Mouse (Mus musculus) CH12.LX (cell line): Measurements from ENCODE around the gene Rexo1. TPM values are rescaled to one million over a fixed set of nuclear protein-coding genes. Genes with fewer than 3 reads are reported as not detected.
A peak's percentile ranks its signal among the peaks of the same experiment; 100 is the strongest.

ENCODE experiments used
- DNase-seq: peaks from one replicate; pipeline ENCODE4 v3.0.0-alpha.2; 2013; ENCODE audit errors: extremely low read depth
- H3K27ac ChIP-seq: 2 replicates; pipeline ENCODE4 v1.5.1; 2012; ENCODE audit warnings: low read depth, mild to moderate bottlenecking, control low read depth, moderate library complexity; ENCODE audit not compliant: insufficient read depth
- H3K27me3 ChIP-seq: replicated peaks from 2 replicates; pipeline ENCODE3; 2012; ENCODE audit warnings: inconsistent platforms
- H3K36me3 ChIP-seq, 2 experiments: replicated peaks in 1 of 2; 2 replicates each; pipeline versions ENCODE3 to v1.6.1; 2012; ENCODE audit warnings: inconsistent platforms in 1 of 2, low read length in 1 of 2, mild to moderate bottlenecking in 1 of 2, mixed read lengths in 1 of 2, moderate library complexity in 1 of 2; ENCODE audit not compliant: control insufficient read depth in 1 of 2, insufficient read depth in 1 of 2
- H3K4me1 ChIP-seq, 2 experiments: 2 replicates each; pipeline ENCODE4 v1.6.1; 2012; ENCODE audit warnings: inconsistent platforms in 1 of 2, moderate library complexity in 1 of 2; ENCODE audit not compliant: insufficient read depth in 2 of 2, control insufficient read depth in 1 of 2
- H3K4me2 ChIP-seq: 2 replicates; pipeline ENCODE4 v1.6.1; 2012; ENCODE audit warnings: low read depth, mild to moderate bottlenecking, control low read depth; ENCODE audit not compliant: poor library complexity, insufficient read depth, severe bottlenecking
- H3K4me3 ChIP-seq, 3 experiments: fragments of 150-350 bp in 1 of 3; sonication (generic) in 1 of 3; replicated peaks in 1 of 3; 2 replicates each; pipeline versions ENCODE3 to v1.5.1; 2011 to 2012; ENCODE audit warnings: low read depth in 2 of 3, low read length in 2 of 3, mild to moderate bottlenecking in 2 of 3, moderate library complexity in 2 of 3, control low read depth in 1 of 3, improper control_type of control experiment in 1 of 3, inconsistent platforms in 1 of 3, mixed read lengths in 1 of 3; ENCODE audit not compliant: poor library complexity in 1 of 3
- H3K79me2 ChIP-seq: replicated peaks from 2 replicates; pipeline ENCODE4 v1.6.1; 2012; ENCODE audit warnings: mild to moderate bottlenecking, moderate library complexity; ENCODE audit not compliant: control insufficient read depth, poor library complexity, insufficient read depth, severe bottlenecking; ENCODE audit errors: extremely low read depth
- H3K9ac ChIP-seq: 2 replicates; pipeline ENCODE4 v1.6.1; 2012; ENCODE audit warnings: low read depth, mild to moderate bottlenecking, control low read depth, moderate library complexity; ENCODE audit not compliant: insufficient read depth
- H3K9me3 ChIP-seq: replicated peaks from 2 replicates; pipeline ENCODE3; 2012; ENCODE audit warnings: low read length, inconsistent platforms, mixed read lengths
- BHLHE40 ChIP-seq: IDR thresholded peaks from 2 replicates; pipeline ENCODE4 v1.6.1; 2011; ENCODE audit warnings: mild to moderate bottlenecking, low read depth, low read length, improper control_type of control experiment
- CHD2 ChIP-seq: IDR thresholded peaks from 2 replicates; pipeline ENCODE4 v1.6.1; 2011; ENCODE audit warnings: low read length, improper control_type of control experiment
- CTCF ChIP-seq, 2 experiments: IDR thresholded peaks in 1 of 2; conservative IDR thresholded peaks in 1 of 2; 2 replicates each; pipeline ENCODE4 v1.5.1; 2011 to 2012; ENCODE audit warnings: low read depth in 2 of 2, low read length in 2 of 2, improper control_type of control experiment in 1 of 2, inconsistent platforms in 1 of 2, mild to moderate bottlenecking in 1 of 2, moderate library complexity in 1 of 2
- E2F4 ChIP-seq: IDR thresholded peaks from 2 replicates; pipeline ENCODE4 v1.6.1; 2011; ENCODE audit warnings: low read depth, low read length, improper control_type of control experiment; ENCODE audit not compliant: insufficient replicate concordance
- ELF1 ChIP-seq: IDR thresholded peaks from 2 replicates; pipeline ENCODE4 v1.6.1; 2014; ENCODE audit warnings: low read depth, mild to moderate bottlenecking, inconsistent platforms, low read length, improper control_type of control experiment
- HCFC1 ChIP-seq: IDR thresholded peaks from 2 replicates; pipeline ENCODE4 v1.6.1; 2012; ENCODE audit warnings: low read depth, mild to moderate bottlenecking, inconsistent platforms, low read length, improper control_type of control experiment
- JUN ChIP-seq: IDR thresholded peaks from 2 replicates; pipeline ENCODE4 v1.6.1; 2011; ENCODE audit warnings: low read depth, mild to moderate bottlenecking, low read length, improper control_type of control experiment, moderate library complexity; ENCODE audit not compliant: insufficient read depth
- JUND ChIP-seq: conservative IDR thresholded peaks from 2 replicates; pipeline ENCODE4 v1.6.1; 2011; ENCODE audit warnings: low read depth, low read length, improper control_type of control experiment
- KAT2A ChIP-seq: IDR thresholded peaks from 2 replicates; pipeline ENCODE4 v1.6.1; 2012; ENCODE audit warnings: low read length, improper control_type of control experiment, inconsistent platforms; ENCODE audit not compliant: insufficient replicate concordance
- MAX ChIP-seq: IDR thresholded peaks from 2 replicates; pipeline ENCODE4 v1.6.1; 2011; ENCODE audit warnings: low read length, improper control_type of control experiment
- MEF2A ChIP-seq: IDR thresholded peaks from 2 replicates; pipeline ENCODE4 v1.6.1; 2014; ENCODE audit warnings: low read depth, mild to moderate bottlenecking, inconsistent platforms, low read length, improper control_type of control experiment, borderline replicate concordance
- MXI1 ChIP-seq: IDR thresholded peaks from 2 replicates; pipeline ENCODE4 v1.6.1; 2011; ENCODE audit warnings: mild to moderate bottlenecking, low read depth, low read length, improper control_type of control experiment
- MYC ChIP-seq: IDR thresholded peaks from 2 replicates; pipeline ENCODE4 v1.6.1; 2011; ENCODE audit warnings: low read depth, mild to moderate bottlenecking, improper control_type of control experiment, low read length
- NELFE ChIP-seq: IDR thresholded peaks from 2 replicates; pipeline ENCODE4 v1.6.1; 2011; ENCODE audit warnings: low read depth, low read length, improper control_type of control experiment
- NRF1 ChIP-seq: IDR thresholded peaks from 2 replicates; pipeline ENCODE4 v1.6.1; 2014; ENCODE audit warnings: low read depth, mild to moderate bottlenecking, inconsistent platforms, low read length, improper control_type of control experiment, moderate library complexity
- PAX5 ChIP-seq: IDR thresholded peaks from 2 replicates; pipeline ENCODE4 v1.6.1; 2012; ENCODE audit warnings: low read length, inconsistent platforms, mixed read lengths
- POLR2A ChIP-seq: IDR thresholded peaks from 2 replicates; pipeline ENCODE4 v1.6.1; 2011; ENCODE audit warnings: low read depth, mild to moderate bottlenecking, improper control_type of control experiment, low read length
- RAD21 ChIP-seq: IDR thresholded peaks from 2 replicates; pipeline ENCODE4 v1.6.1; 2011; ENCODE audit warnings: low read depth, mild to moderate bottlenecking, low read length, improper control_type of control experiment, moderate library complexity
- RCOR1 ChIP-seq: conservative IDR thresholded peaks from 2 replicates; pipeline ENCODE4 v1.6.1; 2012; ENCODE audit warnings: low read depth, mild to moderate bottlenecking, inconsistent platforms, low read length, improper control_type of control experiment
- SIN3A ChIP-seq: IDR thresholded peaks from 2 replicates; pipeline ENCODE4 v1.6.1; 2012; ENCODE audit warnings: low read length, improper control_type of control experiment, inconsistent platforms
- SMC3 ChIP-seq: IDR thresholded peaks from 2 replicates; pipeline ENCODE4 v1.6.1; 2011; ENCODE audit warnings: low read depth, low read length, improper control_type of control experiment
- TBP ChIP-seq: conservative IDR thresholded peaks from 2 replicates; pipeline ENCODE4 v1.6.1; 2011; ENCODE audit warnings: low read depth, low read length, improper control_type of control experiment
- TCF12 ChIP-seq: IDR thresholded peaks from 2 replicates; pipeline ENCODE4 v1.6.1; 2014; ENCODE audit warnings: low read depth, mild to moderate bottlenecking, inconsistent platforms, low read length, improper control_type of control experiment
- UBTF ChIP-seq: IDR thresholded peaks from 2 replicates; pipeline ENCODE4 v1.6.1; 2012; ENCODE audit warnings: low read depth, mild to moderate bottlenecking, inconsistent platforms, low read length, improper control_type of control experiment, moderate library complexity
- ZC3H11A ChIP-seq: IDR thresholded peaks from 2 replicates; pipeline ENCODE4 v1.6.1; 2012; ENCODE audit warnings: low read depth, mild to moderate bottlenecking, inconsistent platforms, low read length, improper control_type of control experiment
- ZMIZ1 ChIP-seq: IDR thresholded peaks from 2 replicates; pipeline ENCODE4 v1.6.1; 2012; ENCODE audit warnings: low read depth, mild to moderate bottlenecking, inconsistent platforms, low read length, improper control_type of control experiment
- dilution Hi-C: fragments of 300-500 bp; cut with MboI; formaldehyde crosslinking; loops from 2 replicates; pipeline ENCODE4 v1.14.3; 2020; ENCODE audit warnings: low sequenced_read_pairs; ENCODE audit not compliant: extremely low pct_unique_long_range_greater_than_20kb, extremely low pct_ligation_motif_present
- in situ Hi-C: fragments of 300-500 bp; cut with MboI; formaldehyde crosslinking; loops from 3 replicates; pipeline ENCODE4 v1.14.3; 2019; ENCODE audit warnings: low sequenced_read_pairs, low pct_ligation_motif_present, low pct_unique_long_range_greater_than_20kb, mixed read lengths
- polyA plus RNA-seq: library from polyadenylated mRNA; unstranded; fragments of >175 nt; gene quantifications from 2 replicates; pipeline ENCODE4 v1.2.1, GENCODE M21; 2012; ENCODE audit warnings: low read depth; ENCODE audit not compliant: insufficient read length
- total RNA-seq, 2 experiments: library from RNA; depleted of rRNA; stranded (reverse); fragments of 300-350 nt in 1 of 2; fragments of >200 nt in 1 of 2; gene quantifications; 2 replicates each; pipeline ENCODE4 v1.2.3; 2012 to 2014

Gene Rexo1
- total RNA-seq (2012; rRNA removed) (16.5 and 17.7 TPM in 2 replicates), total RNA-seq (2014; rRNA removed) (6.3 and 7.0 TPM in 2 replicates), polyA plus RNA-seq (31.6 and 41.9 TPM in 2 replicates)

DNA sequence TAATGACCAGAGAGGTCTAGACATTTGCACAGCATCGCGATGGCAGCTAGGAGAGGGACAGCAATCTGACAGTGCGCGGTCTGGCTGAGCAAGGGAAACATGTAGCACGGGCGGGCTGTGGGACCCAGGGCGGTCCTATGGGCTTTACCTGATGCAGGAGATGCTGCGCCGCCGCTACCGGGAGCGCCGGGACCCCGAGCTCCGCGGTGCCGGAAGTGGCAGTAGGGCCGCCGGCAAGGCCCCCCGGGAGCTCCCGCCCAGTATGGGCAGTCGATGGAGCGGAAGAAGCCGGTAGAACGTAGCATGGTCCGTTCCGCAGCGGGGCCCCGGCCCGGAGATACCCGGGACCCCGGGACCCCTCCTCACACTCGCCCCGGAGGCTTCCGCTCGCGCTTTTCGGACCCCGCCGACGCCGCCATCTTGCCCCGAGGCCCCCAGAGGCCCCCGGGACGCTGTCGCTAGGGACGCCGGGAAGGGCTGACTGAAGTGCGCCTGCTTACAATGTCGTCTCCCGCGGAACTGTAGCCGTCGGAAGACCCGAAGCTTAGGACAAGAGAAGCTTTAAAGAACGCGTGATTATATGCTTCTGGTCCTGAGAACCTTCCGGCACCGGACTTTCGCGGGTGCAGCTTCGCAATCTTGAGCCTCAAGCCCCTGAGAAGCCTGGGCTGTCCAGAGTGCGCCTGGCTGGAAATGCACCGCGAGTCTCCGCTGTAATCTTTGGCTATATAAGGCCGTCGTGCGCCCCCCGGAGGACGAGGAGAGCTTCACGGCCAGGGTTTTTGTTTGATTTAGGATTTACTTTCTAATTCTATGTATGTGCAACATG is at the start of gene Rexo1:
TSS of gene Rexo1 (minus strand) at position 445 of the 829 bp plus-strand sequence.
- in situ Hi-C loops: no loop called here
- Histone ChIP-seq H3K9ac (peak within 1 kb of the TSS; percentile 91), H3K36me3 (peaks cover 0 to 58% of the 10 kb centered on the region in 2 experiments), H3K4me3 (peak within 1 kb of the TSS; percentile 71 to 98 (median 93)), H3K4me2 (peak within 1 kb of the TSS; percentile 72), H3K9me3 (no peaks in the 10 kb centered on the region), H3K4me1 (peaks cover 18 to 52% of the 10 kb centered on the region in 2 experiments), H3K79me2 (peaks cover 48% of the 10 kb centered on the region), H3K27me3 (no peaks in the 10 kb centered on the region), H3K27ac (peak within 1 kb of the TSS; percentile 66)
- dilution Hi-C loops: no loop called here
- DNase-seq: peak; percentile 92
- TF ChIP-seq CTCF (conservative IDR thresholded peaks at IDR 0.05 in 1 of 2, IDR thresholded peaks at IDR 0.05 in 1 of 2; ENCODE audit: low read depth in 2 of 2, low read length in 2 of 2) (peak; percentile 31 to 88; a peak in 3 of 4 replicates), MAX (peak; percentile 100), MXI1 (no peak), RCOR1 (no peak), CHD2 (no peak), RAD21 (peak; percentile 62), KAT2A (peak; percentile 88; the same call in 1 of the 2 replicates), UBTF (no peak), MEF2A (peak; percentile 49; the same call in 1 of the 2 replicates), ZMIZ1 (peak; percentile 45), MYC (peak; percentile 64; the same call in 1 of the 2 replicates), E2F4 (no peak), TCF12 (peak; percentile 80), PAX5 (no peak), JUN (no peak), ELF1 (peak; percentile 80), SIN3A (peak; percentile 91), NELFE (peak; percentile 69), NRF1 (no peak), HCFC1 (peak; percentile 95), BHLHE40 (no peak), POLR2A (peak; percentile 79), TBP (0 out of 2 replicates have a peak, but pooled peaks have one; percentile 46), JUND (no peak), SMC3 (peak; percentile 65), ZC3H11A (no peak)
